Mouse (Mus musculus) E14TG2a.4 (cell line): ENCODE results near the gene Ogfod1.

Experiments
- H3K27me3 ChIP-seq: 2 replicates; pipeline ENCODE4 v1.6.1; 2014; ENCODE audit warnings: low read length, control low read depth; ENCODE audit not compliant: insufficient read depth
- H3K36me3 ChIP-seq: 2 replicates; pipeline ENCODE4 v1.6.1; 2014; ENCODE audit warnings: low read length, control low read depth; ENCODE audit not compliant: insufficient read depth
- H3K4me1 ChIP-seq: replicated peaks from 2 replicates; pipeline ENCODE4 v1.6.1; 2014; ENCODE audit warnings: low read depth, low read length, control low read depth
- H3K4me3 ChIP-seq: replicated peaks from 2 replicates; pipeline ENCODE4 v1.5.1; 2014; ENCODE audit warnings: mild to moderate bottlenecking, low read length
- H3K9me3 ChIP-seq: 2 replicates; pipeline ENCODE4 v1.6.1; 2014; ENCODE audit warnings: low read length, control low read depth
- CTCF ChIP-seq: conservative IDR thresholded peaks from 2 replicates; pipeline ENCODE4 v1.5.1; 2014; ENCODE audit warnings: low read length
- NANOG ChIP-seq: IDR thresholded peaks from 2 replicates; pipeline ENCODE4 v1.6.1; 2014; ENCODE audit warnings: borderline replicate concordance, low read length, mixed read lengths
- POU5F1 ChIP-seq: IDR thresholded peaks from 2 replicates; pipeline ENCODE4 v1.6.1; 2014; ENCODE audit warnings: low read length, borderline replicate concordance

Ogfod1 gene

DNA sequence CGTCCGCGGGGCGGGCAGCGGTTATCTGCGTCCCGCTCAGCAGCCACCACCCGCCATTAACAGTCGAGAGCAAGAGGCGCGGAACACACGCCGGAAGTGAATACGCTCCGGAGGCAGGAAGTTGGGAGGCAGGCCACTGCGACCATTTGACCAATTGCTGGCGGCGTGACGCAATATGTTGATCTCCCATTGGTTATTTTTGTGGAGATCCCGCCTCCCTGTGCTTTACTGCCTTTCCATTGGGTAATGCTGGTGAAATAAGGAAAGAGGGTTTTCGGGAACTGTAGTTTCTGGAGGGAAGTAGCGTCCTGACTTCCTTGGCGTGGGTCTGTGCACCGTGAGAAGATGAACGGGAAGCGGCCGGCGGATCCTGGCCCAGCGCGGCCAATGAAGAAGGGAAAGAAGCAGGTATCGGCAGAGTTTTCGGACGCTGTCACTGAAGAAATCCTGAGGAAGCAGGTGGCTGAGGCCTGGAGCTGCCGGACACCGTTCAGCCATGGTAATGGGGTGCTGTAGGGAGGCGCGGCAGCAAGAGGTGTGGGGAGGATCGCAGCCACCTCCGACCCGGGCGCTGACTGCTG, at the start of gene Ogfod1, which contains the start of gene Nudt21:
Gene Ogfod1, plus strand, starts transcription at position 255 of the 581 bp plus-strand sequence.
Gene Nudt21, minus strand, starts transcription at position 88 of the 581 bp plus-strand sequence.
- peaks cover 30% of the 10 kb centered on the region for H3K36me3 ChIP-seq
- H3K4me3 ChIP-seq: peak within 1 kb of the TSS; percentile 91
- H3K4me1 ChIP-seq: peaks cover 49% of the 10 kb centered on the region
- no peaks in the 10 kb centered on the region for H3K27me3 ChIP-seq
- TF ChIP-seq NANOG (no peak), POU5F1 (no peak), CTCF (no peak)
- H3K9me3 ChIP-seq: no peaks in the 10 kb centered on the region

- no peak overlapping the region for H3K4me3 ChIP-seq
- no peak for TF ChIP-seq CTCF
- TF ChIP-seq NANOG: no peak
- TF ChIP-seq POU5F1: no peak
- no peaks in the 10 kb centered on the region for H3K4me1 ChIP-seq
- peaks cover 10% of the 10 kb centered on the region; the same call in 1 of the 2 replicates for H3K36me3 ChIP-seq
- H3K9me3 ChIP-seq: peaks cover 20% of the 10 kb centered on the region
- no peaks in the 10 kb centered on the region for H3K27me3 ChIP-seq
These were observed 47.3 kb upstream of the Ogfod1 start for GRCm38 (mm10) chr8:93989739-93990138.

GRCm38 (mm10) chr8:93998961-93999360, 38.0 kb upstream of the Ogfod1 start:
- Histone ChIP-seq H3K27me3 (no peaks in the 10 kb centered on the region), H3K4me1 (no peaks in the 10 kb centered on the region), H3K36me3 (peaks cover 25% of the 10 kb centered on the region), H3K4me3 (no peak overlapping the region), H3K9me3 (peaks cover 19% of the 10 kb centered on the region)
- TF ChIP-seq CTCF (no peak), POU5F1 (no peak), NANOG (no peak)

GRCm38 (mm10) chr8:94004139-94004538, 32.9 kb upstream of the Ogfod1 start:
- 0 out of 2 replicates have a peak, but pooled peaks cover 2% of the 10 kb centered on the region for H3K27me3 ChIP-seq
- no peaks in the 10 kb centered on the region for H3K9me3 ChIP-seq
- peaks cover 9% of the 10 kb centered on the region for H3K4me1 ChIP-seq
- H3K36me3 ChIP-seq: peaks cover 11% of the 10 kb centered on the region
- TF ChIP-seq NANOG (no peak), POU5F1 (no peak), CTCF (no peak)
- H3K4me3 ChIP-seq: no peak overlapping the region

GRCm38 (mm10) chr8:94009243-94009845, 27.7 kb upstream of the Ogfod1 start:
- peaks cover 34% of the 10 kb centered on the region for H3K27me3 ChIP-seq
- no peaks in the 10 kb centered on the region for H3K9me3 ChIP-seq
- peaks cover 39% of the 10 kb centered on the region for H3K4me1 ChIP-seq
- TF ChIP-seq POU5F1 (no peak), NANOG (no peak), CTCF (no peak)
- H3K36me3 ChIP-seq: peaks cover 3% of the 10 kb centered on the region; the same call in 1 of the 2 replicates
- 0 out of 2 replicates have a peak overlapping the region, but pooled peaks have one; percentile 17 for H3K4me3 ChIP-seq

GRCm38 (mm10) chr8:94010101-94010705, 26.8 kb upstream of the Ogfod1 start:
- H3K27me3 ChIP-seq: peaks cover 36% of the 10 kb centered on the region
- TF ChIP-seq NANOG (peak; percentile 20; the same call in 1 of the 2 replicates), CTCF (no peak), POU5F1 (no peak)
- no peaks in the 10 kb centered on the region for H3K9me3 ChIP-seq
- H3K4me3 ChIP-seq: no peak overlapping the region
- peaks cover 39% of the 10 kb centered on the region for H3K4me1 ChIP-seq
- peaks cover 12% of the 10 kb centered on the region for H3K36me3 ChIP-seq

GRCm38 (mm10) chr8:94011076-94012012, 25.7 kb upstream of the Ogfod1 start:
- Histone ChIP-seq H3K27me3 (peaks cover 36% of the 10 kb centered on the region), H3K36me3 (peaks cover 12% of the 10 kb centered on the region), H3K4me3 (peak overlapping the region; percentile 86), H3K4me1 (peaks cover 39% of the 10 kb centered on the region), H3K9me3 (no peaks in the 10 kb centered on the region)
- TF ChIP-seq CTCF (no peak), POU5F1 (no peak), NANOG (no peak)
